Mouse (Mus musculus) bone marrow macrophage, adult 2 months (primary cell): ENCODE data around the gene Ifnar2.

Experiments used
- CTCF ChIP-seq: IDR thresholded peaks from 2 replicates; pipeline ENCODE4 v1.5.1; 2012; ENCODE audit warnings: low read depth, mild to moderate bottlenecking, low read length, moderate library complexity
- POLR2A ChIP-seq: IDR thresholded peaks from 2 replicates; pipeline ENCODE4 v1.6.1; 2012; ENCODE audit warnings: mild to moderate bottlenecking, low read depth, low read length, borderline replicate concordance

DNA sequence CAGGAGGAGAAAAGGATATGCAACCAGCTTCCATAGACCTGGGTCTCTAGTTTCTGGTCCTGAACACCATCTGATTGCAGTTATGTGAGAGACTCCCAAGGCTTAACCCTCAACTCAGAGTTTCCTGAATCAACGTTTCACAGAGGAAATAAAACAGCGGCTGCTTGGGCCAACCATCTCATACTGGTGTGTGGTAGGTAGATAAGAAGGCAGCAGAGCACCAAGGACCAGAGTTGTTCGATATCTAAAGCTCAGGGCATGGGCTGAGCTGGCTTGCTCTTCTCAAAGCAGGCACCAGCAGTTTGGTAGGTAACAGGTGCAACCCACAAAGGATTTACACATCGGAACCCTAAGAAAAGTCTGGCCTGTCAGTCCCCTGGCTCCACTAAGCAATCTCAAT lies 35.8 kb upstream of the Ifnar2 start:
- no peak for TF ChIP-seq CTCF
- TF ChIP-seq POLR2A: no peak
